Mouse (Mus musculus): Measurements from ENCODE around the gene Sergef.

The Sergef gene

DNA sequence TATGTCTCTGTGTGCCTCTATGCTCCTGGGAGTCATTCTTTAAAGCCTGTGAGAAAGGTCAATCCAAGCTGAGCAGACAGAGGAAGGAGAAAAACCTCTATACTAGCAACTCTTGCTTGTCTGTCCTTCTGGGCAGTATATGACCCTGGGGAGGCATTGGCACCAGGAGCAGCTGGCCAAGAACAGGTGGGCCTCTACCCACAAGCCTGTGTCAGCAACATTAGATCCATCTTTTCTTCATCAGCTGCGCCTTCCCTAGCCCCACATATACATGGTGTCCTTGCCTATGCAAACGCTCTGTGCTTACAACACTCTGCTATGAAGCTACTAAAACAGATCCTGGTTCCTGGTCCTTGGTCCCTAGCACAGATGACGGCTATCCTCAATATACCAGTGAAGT is 97.5 kb downstream of the Sergef start:
- no peak for DNase-seq (ENCODE audit: low read depth, low spot score)

DNA sequence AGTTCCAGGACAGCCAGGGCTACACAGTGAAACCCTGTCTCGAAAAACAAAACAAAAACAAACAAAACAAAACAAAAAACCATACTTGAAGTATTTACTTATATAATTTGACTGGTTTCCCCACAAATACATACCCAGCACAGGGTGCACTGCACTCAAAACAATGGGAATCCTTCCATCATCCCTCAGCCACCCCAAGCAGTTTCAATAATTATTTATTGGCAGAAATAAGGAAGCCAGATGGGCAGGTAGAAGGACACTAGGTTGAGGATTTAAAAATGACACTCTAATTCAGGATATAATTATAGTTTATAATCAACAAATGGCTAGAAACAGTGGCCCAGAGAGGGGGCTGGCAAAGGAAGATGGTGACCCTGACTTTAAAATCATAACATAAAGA is 99.0 kb downstream of the Sergef start:
- DNase-seq (ENCODE audit: low read depth, low spot score) = peak; percentile 60

DNA sequence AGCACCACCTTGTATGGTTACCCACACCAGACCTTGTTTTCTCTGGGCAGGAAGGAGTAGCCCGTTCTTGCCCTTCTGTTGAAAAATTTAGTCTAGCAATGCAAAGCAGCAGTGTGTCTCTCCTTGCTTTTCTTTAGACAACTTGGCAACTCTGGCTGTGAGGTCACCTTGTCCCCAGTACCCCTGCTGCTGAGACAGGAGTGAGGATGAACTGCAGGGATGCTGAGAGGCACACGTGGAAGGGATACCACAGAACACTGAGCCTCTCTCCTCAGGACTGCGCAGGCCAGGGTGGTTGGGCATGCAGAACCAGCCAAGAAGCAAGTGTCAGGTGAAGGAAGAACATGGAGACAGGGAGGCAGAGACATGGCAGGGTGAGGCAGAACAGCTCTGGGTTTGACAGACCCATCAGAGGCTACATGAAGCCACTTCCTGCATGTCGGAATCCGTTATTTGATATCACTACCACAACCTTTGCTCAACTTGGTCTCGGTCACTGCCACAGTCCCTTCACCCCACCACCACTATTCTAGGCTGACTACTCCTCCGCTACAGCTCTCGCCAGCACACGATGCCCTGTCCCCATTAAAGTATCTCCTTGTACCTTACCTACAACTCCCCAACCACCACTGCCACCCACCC is 103.0 kb downstream of the Sergef start:
- no peak for DNase-seq (ENCODE audit: low read depth, low spot score)

DNA sequence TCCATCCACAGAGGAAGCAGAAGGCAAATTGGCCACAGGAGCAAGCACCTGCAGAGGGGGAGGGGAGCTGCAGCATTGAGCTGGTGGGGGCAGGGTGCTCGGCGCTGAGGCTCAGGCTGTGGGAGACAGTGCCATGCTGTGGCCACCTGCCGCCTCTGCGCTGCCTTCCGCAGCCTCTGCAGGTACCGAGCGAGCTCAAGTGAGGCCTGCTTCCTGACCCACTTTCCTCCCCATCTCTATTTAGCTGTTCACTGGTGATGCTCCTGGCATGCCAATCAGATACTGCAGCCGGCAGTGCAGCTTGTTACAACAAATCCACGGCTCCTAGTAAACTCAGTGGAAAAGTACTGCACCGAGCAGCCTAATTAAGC is 104.2 kb downstream of the Sergef start:
- peak; percentile 99 for DNase-seq (ENCODE audit: low read depth, low spot score)

DNA sequence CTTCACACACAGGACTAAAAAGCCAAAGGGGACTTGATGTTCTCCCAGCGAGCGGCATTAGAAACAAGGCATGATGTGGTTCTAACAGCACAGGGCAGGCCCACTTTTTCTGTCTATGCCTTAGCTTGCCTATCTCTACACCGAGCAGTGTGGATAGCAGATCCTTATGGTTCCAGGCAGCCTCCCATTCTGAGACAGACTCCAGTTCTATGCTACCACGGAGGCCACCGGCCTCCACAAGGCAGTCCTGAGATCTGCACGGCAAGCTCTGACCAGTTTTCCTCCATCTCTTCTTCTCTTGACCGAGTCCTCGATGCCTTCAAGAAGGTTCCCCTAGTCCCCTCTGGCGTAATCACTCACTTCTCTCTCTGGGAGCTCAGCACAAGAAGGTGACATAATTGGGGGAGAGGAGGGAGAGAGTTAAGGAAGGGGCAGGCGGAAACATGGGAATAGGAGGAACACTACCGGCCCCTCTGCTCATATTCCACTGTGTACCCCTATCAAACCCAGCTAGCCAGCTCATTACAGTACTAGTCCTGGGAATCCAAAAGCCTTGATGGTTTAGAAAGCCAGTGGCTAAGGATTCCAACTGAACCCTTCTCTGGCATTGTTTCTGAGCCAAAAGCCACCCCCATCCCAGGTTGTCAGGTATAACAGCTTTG is 104.7 kb downstream of the Sergef start:
- DNase-seq (ENCODE audit: low read depth, low spot score) = peak; percentile 36

DNA sequence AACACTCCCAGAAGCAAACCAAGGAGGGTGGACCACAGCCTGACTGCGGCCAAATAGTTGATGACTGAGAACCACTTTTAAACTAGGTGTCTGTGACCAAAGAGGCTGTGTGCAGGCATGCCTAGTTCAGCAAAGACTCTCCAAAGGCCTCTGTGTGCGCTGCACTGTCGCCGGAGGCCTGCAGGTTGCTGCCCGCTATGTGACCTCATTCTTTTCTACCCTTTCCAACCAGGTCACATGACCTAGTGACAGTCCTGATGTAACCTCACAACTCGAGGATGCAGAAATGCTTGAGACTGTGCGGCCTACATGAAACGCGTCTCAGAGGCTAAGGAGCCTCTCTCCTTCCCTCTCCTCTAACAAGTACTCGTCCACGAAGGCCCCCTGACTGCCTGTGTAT is 106.1 kb downstream of the Sergef start:
- peak; percentile 61 for DNase-seq (ENCODE audit: low read depth, low spot score)

DNA sequence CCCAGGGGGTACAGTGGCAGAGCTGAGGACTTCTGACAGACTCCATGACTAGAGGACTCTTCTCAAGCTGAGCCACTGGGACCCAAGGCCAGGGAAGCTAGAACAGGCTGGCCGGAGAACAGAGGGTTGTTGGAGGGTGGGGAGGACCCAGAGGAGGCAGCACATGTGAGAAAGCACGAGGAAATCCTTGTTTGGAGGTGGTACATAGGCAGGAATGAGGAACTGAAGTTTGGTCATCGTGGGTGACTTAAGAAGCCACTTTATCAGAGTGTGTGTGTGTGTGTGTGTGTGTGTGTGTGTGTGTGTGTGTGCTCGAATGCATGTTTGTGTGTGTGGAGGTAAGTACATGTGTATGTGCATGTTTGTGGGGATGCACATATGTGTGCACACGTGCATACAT is 108.3 kb downstream of the Sergef start:
- DNase-seq (ENCODE audit: low read depth, low spot score) = no peak

DNA sequence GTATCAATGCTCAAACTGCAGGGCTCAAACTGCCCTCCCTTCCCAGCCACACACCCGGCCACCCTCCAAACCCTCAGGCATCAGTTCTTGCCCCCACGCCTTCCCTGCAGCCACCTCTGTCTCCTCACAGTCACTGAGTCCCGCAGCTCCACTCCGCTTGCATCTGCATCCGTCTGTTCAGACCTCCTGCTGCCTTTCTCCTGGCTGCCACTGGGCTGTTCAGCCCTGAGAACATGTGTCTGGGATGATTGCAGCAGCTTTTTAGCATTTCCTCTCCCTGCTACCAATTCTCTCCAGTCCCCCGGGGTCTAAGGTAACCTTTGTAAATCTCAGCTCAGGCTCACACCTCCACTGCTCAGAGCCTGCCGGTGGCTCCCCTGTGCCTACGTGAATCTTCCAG is 109.7 kb downstream of the Sergef start:
- DNase-seq (ENCODE audit: low read depth, low spot score) = peak; percentile 34

DNA sequence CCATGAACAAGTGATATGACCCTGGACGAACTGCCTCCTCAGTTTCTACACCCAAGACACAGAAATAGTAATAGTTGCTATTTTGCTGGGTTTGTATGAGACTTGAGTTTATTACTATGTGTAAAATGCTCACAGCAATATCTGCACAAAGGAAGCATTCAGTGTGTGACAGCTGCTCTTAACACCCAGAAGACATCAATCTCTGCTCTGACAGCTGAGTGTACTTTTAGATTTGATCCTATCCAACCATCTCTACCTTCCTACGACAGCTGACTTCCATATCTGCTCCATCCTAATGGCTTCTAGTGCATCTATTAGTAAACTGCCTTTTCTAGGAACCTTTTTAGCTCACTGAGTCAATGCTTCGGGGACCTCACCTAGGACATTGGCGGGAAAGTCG is 110.3 kb downstream of the Sergef start:
- DNase-seq (ENCODE audit: low read depth, low spot score) = no peak

DNA sequence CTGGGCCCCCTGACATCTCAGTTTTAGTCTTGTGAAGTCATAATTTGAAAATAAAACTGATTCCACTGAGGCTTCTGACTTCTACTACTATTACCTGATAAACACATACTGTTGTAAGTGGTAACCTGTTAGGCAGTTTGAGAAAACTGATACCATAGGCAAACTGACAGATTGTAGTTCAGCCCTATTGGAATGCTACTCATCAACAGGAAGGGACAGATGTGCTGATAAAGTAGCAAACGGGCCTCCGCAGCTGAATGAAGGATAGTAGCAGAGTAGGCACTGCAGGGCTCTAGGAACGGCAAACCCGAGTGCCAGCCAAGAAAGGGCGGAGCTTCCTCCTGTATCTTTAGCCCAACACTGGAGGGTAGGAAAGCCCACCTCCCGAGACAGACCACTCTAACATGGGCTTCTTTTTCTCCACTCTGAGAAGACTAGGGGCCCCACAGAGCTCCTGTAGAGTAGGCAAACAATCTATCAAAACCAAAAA is 112.9 kb downstream of the Sergef start:
- DNase-seq (ENCODE audit: low read depth, low spot score) = no peak

DNA sequence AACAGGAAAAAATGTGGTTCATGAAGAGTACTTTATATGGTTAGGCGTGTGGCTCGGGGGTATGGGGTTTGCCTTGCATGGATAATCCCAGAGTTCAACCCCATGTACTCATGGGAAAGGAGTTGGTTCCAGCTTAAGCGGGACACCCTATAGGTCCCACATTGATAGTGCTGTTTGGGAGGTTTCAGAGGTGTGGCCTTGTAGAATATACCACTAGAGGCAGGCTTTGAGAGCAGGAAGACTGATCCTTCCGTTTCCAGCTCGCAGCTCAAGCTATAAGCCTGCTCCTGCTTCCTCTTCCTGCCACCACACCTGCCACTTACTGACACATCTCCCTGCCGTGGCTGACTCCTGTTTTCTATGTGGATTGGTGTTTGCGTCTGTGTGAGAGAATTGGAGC is 116.4 kb downstream of the Sergef start:
- DNase-seq (ENCODE audit: low read depth, low spot score) = no peak

DNA sequence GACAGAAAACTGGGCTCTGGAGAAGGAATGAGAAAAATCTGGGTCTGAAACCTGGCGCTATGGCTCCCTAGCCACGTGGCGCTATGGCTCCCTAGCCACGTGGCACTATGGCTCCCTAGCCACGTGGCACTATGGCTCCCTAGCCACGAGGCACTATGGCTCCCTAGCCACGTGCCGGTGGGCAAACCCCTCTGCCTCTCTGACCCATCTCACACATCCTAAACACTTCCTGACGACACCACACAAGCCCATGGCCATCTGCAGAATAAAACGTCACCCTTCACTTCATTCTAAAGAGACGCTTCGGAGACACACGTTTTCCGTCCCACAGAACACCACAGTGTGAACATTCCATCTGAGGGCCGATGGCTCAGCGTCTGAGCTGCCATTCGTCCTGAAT is 117.8 kb downstream of the Sergef start:
- no peak for DNase-seq (ENCODE audit: low read depth, low spot score)

DNA sequence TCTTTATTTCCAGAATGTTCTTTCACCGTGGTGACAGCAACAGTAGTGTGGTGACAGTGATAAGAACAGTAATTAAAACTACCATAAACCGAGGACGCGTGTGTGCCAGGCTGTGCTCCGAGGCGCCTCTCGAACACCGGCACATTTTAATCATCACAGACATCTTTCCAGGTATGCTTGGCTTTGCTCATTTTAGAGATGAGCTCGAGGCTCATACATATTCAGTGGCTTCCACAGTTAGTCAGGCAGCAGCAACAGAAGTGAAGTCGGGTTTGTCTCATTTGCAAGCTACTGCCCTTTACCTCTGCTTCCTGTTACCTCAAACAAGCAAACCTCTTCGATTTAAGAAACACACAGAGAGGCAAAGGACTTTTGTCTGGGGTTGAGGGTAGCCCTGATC is 120.5 kb downstream of the Sergef start:
- peak; percentile 53 for DNase-seq (ENCODE audit: low read depth, low spot score)

DNA sequence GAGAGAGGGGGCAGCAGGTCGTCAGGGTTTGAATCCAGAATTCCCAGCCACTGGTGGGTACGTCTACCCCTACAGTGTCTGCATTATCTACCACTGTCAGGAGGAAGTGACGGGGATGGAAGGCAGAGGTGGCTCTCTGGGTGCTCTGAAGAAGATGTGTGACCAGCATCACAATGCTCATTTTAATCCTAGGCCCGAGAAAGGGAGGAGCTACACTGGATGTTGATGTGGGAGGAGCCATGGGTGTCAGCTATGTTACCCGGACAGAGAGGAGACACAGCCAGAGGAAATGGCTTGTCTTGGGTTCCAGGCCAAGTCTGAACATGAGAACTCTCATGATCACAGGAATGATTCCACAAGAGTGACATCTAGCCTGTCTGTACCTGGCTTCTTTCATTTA is 122.4 kb downstream of the Sergef start:
- DNase-seq (ENCODE audit: low read depth, low spot score) = no peak

DNA sequence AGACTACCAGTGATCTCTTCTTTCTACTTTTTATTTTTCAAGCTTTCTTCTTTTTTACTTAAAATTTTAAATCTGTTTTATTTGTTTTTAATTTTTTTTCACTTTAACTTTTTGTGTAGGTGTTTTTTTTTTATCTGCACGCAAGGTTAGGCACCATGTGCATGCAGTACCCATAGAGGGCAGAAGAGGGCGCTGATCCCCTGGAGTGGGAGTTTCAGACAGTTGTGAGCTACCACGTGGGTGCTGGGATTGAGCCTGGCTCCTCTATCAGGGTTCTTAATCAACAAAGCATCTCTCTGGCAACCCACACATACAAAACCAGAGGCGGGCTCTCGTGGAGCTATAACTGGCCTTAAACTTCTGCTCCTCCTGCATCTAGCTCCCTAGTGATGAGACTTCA is 123.6 kb downstream of the Sergef start:
- DNase-seq (ENCODE audit: low read depth, low spot score) = no peak

DNA sequence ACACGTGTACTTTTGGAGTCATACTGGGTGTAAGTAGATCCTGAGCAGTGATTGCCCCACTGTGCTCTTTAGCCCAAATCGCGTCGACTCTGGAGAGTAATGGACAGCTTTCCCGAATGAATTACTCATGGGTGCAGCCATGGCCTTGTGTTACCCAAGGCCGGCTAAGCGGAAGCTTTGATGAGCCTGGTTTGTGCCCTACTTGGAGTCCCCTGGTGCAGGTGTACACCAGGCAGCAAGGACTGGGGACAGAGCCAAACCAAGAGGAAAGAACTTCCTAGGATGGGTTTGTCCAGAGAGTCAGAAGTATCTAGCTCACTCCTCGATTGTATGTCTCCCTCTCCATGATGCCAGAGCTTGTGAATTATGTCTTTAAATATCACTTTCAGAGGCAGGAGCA is 124.6 kb downstream of the Sergef start:
- DNase-seq (ENCODE audit: low read depth, low spot score) = no peak

DNA sequence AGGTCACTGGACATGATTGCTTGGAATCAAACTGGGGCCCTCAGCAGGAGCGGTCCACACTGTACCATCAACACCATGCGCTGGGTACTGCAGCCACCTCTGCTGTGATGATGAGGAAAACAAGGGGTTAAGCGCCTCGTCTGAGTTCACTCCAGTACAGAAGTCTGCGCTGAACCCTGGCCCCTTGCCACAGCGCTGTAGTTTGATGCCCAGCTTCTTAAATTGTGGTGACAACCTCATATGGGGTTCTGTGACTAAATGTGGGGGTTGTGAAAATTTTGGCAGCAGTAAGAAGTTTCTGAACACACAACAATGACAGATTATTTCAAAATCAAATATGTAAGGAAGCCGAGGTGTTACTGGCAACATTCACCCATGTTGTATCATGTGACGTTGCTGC is 126.0 kb downstream of the Sergef start:
- peak; percentile 67 for DNase-seq (ENCODE audit: low read depth, low spot score)

DNA sequence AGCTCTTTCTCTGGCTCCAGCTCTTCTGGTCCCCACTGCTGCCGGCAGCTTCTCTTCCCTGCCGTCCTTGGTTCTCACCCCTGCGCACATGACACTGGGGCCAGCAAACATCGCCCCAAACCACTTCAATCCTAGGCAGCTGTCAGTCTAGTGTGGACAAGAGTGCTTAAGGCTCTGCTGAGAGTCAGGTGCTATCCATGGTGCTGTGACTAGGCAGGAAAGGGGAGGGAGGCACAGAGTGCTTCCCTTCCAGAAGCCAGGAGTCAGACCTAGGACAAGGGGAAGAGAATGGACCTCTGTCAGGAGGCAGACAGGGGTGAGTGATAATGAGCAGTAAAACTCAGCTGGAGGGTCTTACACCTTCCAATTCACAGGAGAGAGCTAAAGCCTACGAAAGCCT is 126.8 kb downstream of the Sergef start:
- no peak for DNase-seq (ENCODE audit: low read depth, low spot score)

DNA sequence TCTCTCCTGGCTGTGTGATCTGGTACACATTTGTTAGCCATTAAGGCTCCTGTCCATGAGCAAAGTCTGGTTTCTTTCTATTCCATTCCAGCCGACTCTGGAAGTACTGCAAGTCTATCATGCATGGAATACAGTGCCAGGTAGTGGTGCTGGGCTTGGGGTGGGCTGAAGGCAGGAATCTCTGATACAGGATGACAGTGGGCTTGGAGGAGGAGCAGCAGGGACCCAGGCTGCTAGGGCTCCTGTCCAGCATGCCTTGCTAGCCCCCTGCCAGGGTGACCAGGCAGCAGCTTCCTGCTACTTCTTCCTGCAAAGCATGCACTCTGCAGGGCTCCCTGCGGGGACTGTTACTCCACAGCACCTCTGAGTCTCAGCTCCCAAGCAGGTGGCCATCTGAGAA is 128.8 kb downstream of the Sergef start:
- no peak for DNase-seq (ENCODE audit: low read depth, low spot score)

DNA sequence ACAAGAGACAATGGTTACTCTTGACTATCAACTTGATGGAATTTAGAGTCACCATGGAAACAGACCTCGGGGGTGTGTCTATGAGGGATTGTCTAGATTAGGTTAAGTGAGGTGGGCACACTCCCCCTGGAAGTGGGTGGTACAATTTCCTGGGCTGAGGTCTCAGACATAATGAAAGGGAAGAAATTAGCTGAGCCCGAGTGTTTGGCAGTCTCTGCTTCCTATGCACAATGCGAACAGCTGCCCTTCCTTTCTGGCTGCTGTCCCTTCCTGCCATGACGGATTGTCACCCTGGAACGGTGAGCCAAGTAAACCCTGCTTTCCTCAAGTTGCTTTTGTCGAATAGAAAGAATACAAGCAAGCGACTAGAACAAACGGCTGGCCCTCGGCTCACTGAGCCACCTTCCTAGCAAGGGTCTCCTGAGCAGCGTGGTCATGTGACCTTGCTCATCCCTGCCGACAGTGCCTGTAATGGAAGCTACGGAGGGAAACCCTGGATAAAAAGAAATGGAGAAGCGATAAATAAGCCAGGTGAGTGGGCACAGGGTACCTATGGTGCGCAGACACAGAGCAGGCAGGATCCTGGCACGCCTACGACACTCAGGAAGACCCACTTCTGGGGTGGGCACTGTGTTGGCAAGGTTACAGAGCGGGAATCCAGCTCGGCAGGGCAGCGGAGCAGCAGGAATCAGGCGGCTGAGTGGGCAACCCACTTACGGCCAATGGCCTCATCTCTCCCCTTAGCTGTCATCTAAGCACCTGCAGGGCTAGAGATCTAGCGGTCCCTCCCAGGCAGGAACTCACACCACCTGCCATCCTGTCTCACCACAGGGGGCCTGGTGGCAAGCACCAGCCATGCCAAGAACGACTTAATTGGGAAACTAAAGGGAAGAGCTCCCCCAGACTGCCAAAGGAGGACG is 130.0 kb downstream of the Sergef start:
- peak; percentile 98 for DNase-seq (ENCODE audit: low read depth, low spot score)

DNA sequence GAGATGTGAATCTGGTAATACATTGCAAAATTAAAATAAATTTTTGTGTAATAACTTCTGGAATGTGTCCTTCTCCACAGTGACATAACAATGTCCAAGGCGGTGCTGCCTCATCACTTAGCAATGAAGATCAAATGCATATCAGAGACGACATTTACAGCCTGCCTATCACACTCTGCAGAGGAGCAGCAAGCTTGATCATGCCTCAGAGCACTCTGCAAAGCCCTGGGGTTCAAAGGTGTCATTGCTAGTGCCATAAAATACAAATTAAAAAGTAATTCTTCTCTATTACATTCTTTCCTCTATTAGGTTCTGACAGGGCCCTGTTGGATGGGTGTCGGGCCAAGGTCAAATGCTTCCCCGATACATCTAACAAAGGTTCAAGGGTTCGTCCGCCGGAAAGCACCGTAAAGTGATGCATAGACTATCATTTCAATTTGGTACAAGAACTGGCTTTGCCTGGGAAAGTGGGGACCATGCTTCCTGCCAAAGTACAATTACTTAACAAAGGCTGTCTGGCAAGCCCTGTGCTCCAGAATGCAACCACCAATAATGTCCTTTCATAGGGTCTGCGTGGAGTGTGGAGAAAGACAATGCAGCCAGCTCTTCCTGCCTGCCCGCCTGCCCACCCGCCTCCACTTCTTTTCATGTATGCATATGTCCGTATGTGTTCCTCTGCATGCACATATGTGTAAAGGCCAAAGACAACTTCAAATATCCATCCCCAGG is 130.9 kb downstream of the Sergef start:
- peak; percentile 30 for DNase-seq (ENCODE audit: low read depth, low spot score)

DNA sequence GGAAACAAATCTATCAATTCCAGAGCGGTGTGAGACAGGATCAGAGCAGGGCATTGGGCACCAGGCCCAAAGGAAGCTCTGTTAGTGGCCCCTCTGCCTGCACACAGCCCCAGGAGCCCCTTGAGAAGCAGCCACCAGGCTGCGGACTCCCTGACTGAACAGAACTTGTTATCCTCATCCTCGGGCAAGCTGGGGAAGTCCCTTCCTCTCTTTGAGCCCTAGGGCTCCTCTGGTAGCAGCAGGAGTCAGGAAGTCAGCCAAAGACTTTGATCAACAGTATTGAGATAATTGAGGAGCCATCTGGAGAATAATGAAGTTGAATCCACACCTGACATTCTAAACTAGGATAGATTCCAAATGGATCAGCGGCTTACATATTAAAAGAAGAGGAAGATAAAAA is 135.4 kb downstream of the Sergef start:
- peak; percentile 65 for DNase-seq (ENCODE audit: low read depth, low spot score)
